Mouse (Mus musculus): ENCODE results near the gene Pafah2. TPM values are rescaled to one million over a fixed set of nuclear protein-coding genes. Genes with fewer than 3 reads are reported as not detected.

The Pafah2 gene
- polyA plus RNA-seq, 1 experiment, result 8.9 TPM

- no peak overlapping the region for H3K4me3 ChIP-seq (ENCODE audit: insufficient read depth, low read length)
- no peak for TF ChIP-seq POLR2A (IDR thresholded peaks at IDR 0.05; ENCODE audit: extremely low read depth, insufficient read depth, low read length)
- TF ChIP-seq CTCF (IDR thresholded peaks at IDR 0.05; ENCODE audit: extremely low read depth, insufficient read depth, low read length), result no peak
- H3K27ac ChIP-seq (ENCODE audit: insufficient read depth, low read length), result peak overlapping the region; percentile 93
- peaks cover 19% of the 10 kb centered on the region for H3K4me1 ChIP-seq (ENCODE audit: control insufficient read depth, insufficient read depth, low read length)
These were observed 49.4 kb downstream of the Pafah2 start for GRCm38 (mm10) chr4:134445489-134445888.

- no peak for TF ChIP-seq POLR2A (IDR thresholded peaks at IDR 0.05; ENCODE audit: extremely low read depth, insufficient read depth, low read length)
- no peak for TF ChIP-seq CTCF (IDR thresholded peaks at IDR 0.05; ENCODE audit: extremely low read depth, insufficient read depth, low read length)
- Histone ChIP-seq H3K27ac (ENCODE audit: insufficient read depth, low read length) (peak overlapping the region; percentile 10; the same call in 1 of the 2 replicates), H3K4me1 (ENCODE audit: control insufficient read depth, insufficient read depth, low read length) (peaks cover 29% of the 10 kb centered on the region), H3K4me3 (ENCODE audit: insufficient read depth, low read length) (no peak overlapping the region)
These were observed 51.8 kb downstream of the Pafah2 start for GRCm38 (mm10) chr4:134447966-134448365.

GRCm38 (mm10) chr4:134449595-134450391, 53.7 kb downstream of the Pafah2 start:
- peak overlapping the region; percentile 98 for H3K27ac ChIP-seq (ENCODE audit: insufficient read depth, low read length)
- no peak overlapping the region for H3K4me3 ChIP-seq (ENCODE audit: insufficient read depth, low read length)
- peaks cover 30% of the 10 kb centered on the region for H3K4me1 ChIP-seq (ENCODE audit: control insufficient read depth, insufficient read depth, low read length)
- no peak for TF ChIP-seq CTCF (IDR thresholded peaks at IDR 0.05; ENCODE audit: extremely low read depth, insufficient read depth, low read length)
- 0 out of 2 replicates have a peak, but pooled peaks have one; percentile 21 for TF ChIP-seq POLR2A (IDR thresholded peaks at IDR 0.05; ENCODE audit: extremely low read depth, insufficient read depth, low read length)

GRCm38 (mm10) chr4:134450392-134451195, 54.5 kb downstream of the Pafah2 start:
- H3K4me1 ChIP-seq (ENCODE audit: control insufficient read depth, insufficient read depth, low read length), result peaks cover 29% of the 10 kb centered on the region
- TF ChIP-seq CTCF (IDR thresholded peaks at IDR 0.05; ENCODE audit: extremely low read depth, insufficient read depth, low read length) (no peak), POLR2A (IDR thresholded peaks at IDR 0.05; ENCODE audit: extremely low read depth, insufficient read depth, low read length) (no peak)
- H3K4me3 ChIP-seq (ENCODE audit: insufficient read depth, low read length), result no peak overlapping the region
- peak overlapping the region; percentile 98 for H3K27ac ChIP-seq (ENCODE audit: insufficient read depth, low read length)

GRCm38 (mm10) chr4:134451484-134451883, 55.4 kb downstream of the Pafah2 start:
- Histone ChIP-seq H3K4me1 (ENCODE audit: control insufficient read depth, insufficient read depth, low read length) (peaks cover 25% of the 10 kb centered on the region), H3K27ac (ENCODE audit: insufficient read depth, low read length) (peak overlapping the region; percentile 98), H3K4me3 (ENCODE audit: insufficient read depth, low read length) (no peak overlapping the region)
- TF ChIP-seq CTCF (IDR thresholded peaks at IDR 0.05; ENCODE audit: extremely low read depth, insufficient read depth, low read length), result no peak
- TF ChIP-seq POLR2A (IDR thresholded peaks at IDR 0.05; ENCODE audit: extremely low read depth, insufficient read depth, low read length), result no peak

- no peak for TF ChIP-seq POLR2A (IDR thresholded peaks at IDR 0.05; ENCODE audit: extremely low read depth, insufficient read depth, low read length)
- no peak for TF ChIP-seq CTCF (IDR thresholded peaks at IDR 0.05; ENCODE audit: extremely low read depth, insufficient read depth, low read length)
- Histone ChIP-seq H3K4me1 (ENCODE audit: control insufficient read depth, insufficient read depth, low read length) (peaks cover 21% of the 10 kb centered on the region), H3K4me3 (ENCODE audit: insufficient read depth, low read length) (no peak overlapping the region), H3K27ac (ENCODE audit: insufficient read depth, low read length) (0 out of 2 replicates have a peak overlapping the region, but pooled peaks have one; percentile 14)
These were observed 57.7 kb downstream of the Pafah2 start for GRCm38 (mm10) chr4:134453619-134454400.

GRCm38 (mm10) chr4:134455310-134455709, 59.2 kb downstream of the Pafah2 start:
- TF ChIP-seq CTCF (IDR thresholded peaks at IDR 0.05; ENCODE audit: extremely low read depth, insufficient read depth, low read length) (no peak), POLR2A (IDR thresholded peaks at IDR 0.05; ENCODE audit: extremely low read depth, insufficient read depth, low read length) (no peak)
- Histone ChIP-seq H3K4me3 (ENCODE audit: insufficient read depth, low read length) (no peak overlapping the region), H3K4me1 (ENCODE audit: control insufficient read depth, insufficient read depth, low read length) (peaks cover 15% of the 10 kb centered on the region), H3K27ac (ENCODE audit: insufficient read depth, low read length) (no peak overlapping the region)

GRCm38 (mm10) chr4:134457130-134457825, 61.2 kb downstream of the Pafah2 start:
- H3K4me1 ChIP-seq (ENCODE audit: control insufficient read depth, insufficient read depth, low read length), result peaks cover 4% of the 10 kb centered on the region
- no peak overlapping the region for H3K4me3 ChIP-seq (ENCODE audit: insufficient read depth, low read length)
- no peak for TF ChIP-seq CTCF (IDR thresholded peaks at IDR 0.05; ENCODE audit: extremely low read depth, insufficient read depth, low read length)
- no peak for TF ChIP-seq POLR2A (IDR thresholded peaks at IDR 0.05; ENCODE audit: extremely low read depth, insufficient read depth, low read length)

More at GRCm38 (mm10) chr4:134457130-134457825, 61.2 kb downstream of the Pafah2 start:
- H3K27ac ChIP-seq (ENCODE audit: insufficient read depth, low read length), result no peak overlapping the region
